Mouse (Mus musculus) lung, adult 18-20 months (tissue): ENCODE measurements around the gene Gm49361.
A peak's percentile ranks its signal among the peaks of the same experiment; 100 is the strongest.

Experiments used
- DNase-seq, 2 experiments: peaks; one replicate each; pipeline ENCODE4 v3.0.0; 2022; ENCODE audit warnings: mixed read lengths in 2 of 2

Gene Gm49361

GRCm38 (mm10) chr14:57617675-57618074, 128.2 kb downstream of the Gm49361 start:
- no peak for DNase-seq

GRCm38 (mm10) chr14:57616339-57616965, 129.5 kb downstream of the Gm49361 start:
- no peak for DNase-seq

- DNase-seq: no peak
Measured at GRCm38 (mm10) chr14:57615828-57616227, 130.1 kb downstream of the Gm49361 start.

GRCm38 (mm10) chr14:57611034-57611433, 134.9 kb downstream of the Gm49361 start:
- DNase-seq: no peak

GRCm38 (mm10) chr14:57609816-57610329, 136.0 kb downstream of the Gm49361 start:
- DNase-seq: no peak

- DNase-seq: peak; percentile 95 to 97
Measured at GRCm38 (mm10) chr14:57607500-57607899, 138.4 kb downstream of the Gm49361 start.

- DNase-seq: no peak
Measured at GRCm38 (mm10) chr14:57606663-57607365, 139.1 kb downstream of the Gm49361 start.

- no peak for DNase-seq
Measured at GRCm38 (mm10) chr14:57593279-57593678, 152.6 kb downstream of the Gm49361 start.
